Comparison of ENCODE assay signal across 9 mouse cellular contexts in genomic region chr10:37314746-37315430, GRCm38 (mm10).
DNase-seq lines count a peak whose midpoint lies in the region; ATAC-seq and TF ChIP-seq lines count a peak whose summit lies in the region.
"Had no signal": no experiment of that assay in that cellular context is flagged by ENCODE, and none has a peak within 500 bp of the region (broad histone marks: within the 10 kb centered on the region; RNA-seq: fewer than 3 reads in every experiment).

No protein-coding gene starts in this region.

- no peaks in the 10 kb centered on the region for H3K36me3 ChIP-seq in forebrain, embryonic 13.5 days (ENCODE audit: poor library complexity, severe bottlenecking)
- no peaks in the 10 kb centered on the region for H3K36me3 ChIP-seq in forebrain, embryonic 11.5 days (ENCODE audit: control insufficient read depth, insufficient read depth, low read length)
- no peaks in the 10 kb centered on the region for H3K36me3 ChIP-seq in embryonic facial prominence, embryonic 15.5 days
- H3K36me3 ChIP-seq in midbrain, postnatal 0 days (ENCODE audit: insufficient read depth, low read length), result no peaks in the 10 kb centered on the region
- H3K36me3 ChIP-seq: limb, embryonic 15.5 days had no signal

- 0 out of 2 replicates have a peak, but pooled peaks have one; percentile 2 for TF ChIP-seq CTCF in midbrain, postnatal 0 days (IDR thresholded peaks at IDR 0.05)

- ATAC-seq in forebrain, embryonic 13.5 days, result peak; percentile 90
- ATAC-seq in forebrain, embryonic 11.5 days (replicated peaks; ENCODE audit: low FRiP score), result no peak
- peak; percentile 77; the same call in 1 of the 2 replicates for ATAC-seq in embryonic facial prominence, embryonic 15.5 days (ENCODE audit: insufficient number of reproducible peaks, low FRiP score, low TSS enrichment, low read depth)
- ATAC-seq in midbrain, postnatal 0 days (ENCODE audit: low FRiP score), result peak; percentile 80

- H3K4me2 ChIP-seq in forebrain, embryonic 13.5 days, result no peak overlapping the region
- H3K4me2 ChIP-seq in forebrain, embryonic 11.5 days (ENCODE audit: low read depth, low read length, severe bottlenecking), result no peak overlapping the region
- H3K4me2 ChIP-seq in embryonic facial prominence, embryonic 15.5 days (replicated peaks), result no peak overlapping the region
- H3K4me2 ChIP-seq in midbrain, postnatal 0 days (ENCODE audit: low read depth, low read length, poor library complexity, severe bottlenecking), result no peak overlapping the region
- H3K4me2 ChIP-seq: limb, embryonic 15.5 days had no signal

- DNase-seq in forebrain, embryonic 11.5 days (ENCODE audit: low spot score), result no peak
- DNase-seq in adipocyte (ENCODE audit: low spot score), result peak; percentile 86
- DNase-seq in layer of hippocampus, adult 18-20 months (ENCODE audit: low spot score in 2 of 2), result peak; percentile 12 to 48
- DNase-seq in midbrain, postnatal 0 days (ENCODE audit: low spot score), result peak; percentile 85
- no peak for DNase-seq in testis, postnatal 14 days (ENCODE audit: low spot score)
- DNase-seq in c-Kit-positive CD71-positive TER-119-positive erythroid progenitor cells, embryonic 14.5 days (ENCODE audit: low spot score), result no peak

- H3K9me3 ChIP-seq in forebrain, embryonic 13.5 days (replicated peaks), result no peaks in the 10 kb centered on the region
- H3K9me3 ChIP-seq in forebrain, embryonic 11.5 days (ENCODE audit: control insufficient read depth, low read length), result no peaks in the 10 kb centered on the region
- H3K9me3 ChIP-seq in embryonic facial prominence, embryonic 15.5 days (replicated peaks), result no peaks in the 10 kb centered on the region
- no peaks in the 10 kb centered on the region for H3K9me3 ChIP-seq in midbrain, postnatal 0 days (ENCODE audit: low read length)
- H3K9me3 ChIP-seq: limb, embryonic 15.5 days had no signal

- 62% methylated on average over 5 of the region's 5 CpGs for WGBS in forebrain, embryonic 13.5 days
- WGBS in forebrain, embryonic 11.5 days, result 74% methylated on average over 5 of the region's 5 CpGs
- WGBS in embryonic facial prominence, embryonic 15.5 days, result 71% methylated on average over 5 of the region's 5 CpGs
- 59% methylated on average over 5 of the region's 5 CpGs for WGBS in midbrain, postnatal 0 days

- H3K27ac ChIP-seq in forebrain, embryonic 13.5 days, result no peak overlapping the region; the same call in 1 of the 2 replicates
- H3K27ac ChIP-seq in forebrain, embryonic 11.5 days (ENCODE audit: low read depth, low read length), result no peak overlapping the region
- no peak overlapping the region; the same call in 1 of the 2 replicates for H3K27ac ChIP-seq in embryonic facial prominence, embryonic 15.5 days (replicated peaks)
- no peak overlapping the region for H3K27ac ChIP-seq in midbrain, postnatal 0 days (ENCODE audit: low read depth, low read length)
- H3K27ac ChIP-seq: limb, embryonic 15.5 days had no signal

- H3K27me3 ChIP-seq in forebrain, embryonic 13.5 days, result no peaks in the 10 kb centered on the region
- no peaks in the 10 kb centered on the region for H3K27me3 ChIP-seq in forebrain, embryonic 11.5 days (ENCODE audit: control insufficient read depth, insufficient read depth, low read length)
- H3K27me3 ChIP-seq in embryonic facial prominence, embryonic 15.5 days, result no peaks in the 10 kb centered on the region
- no peaks in the 10 kb centered on the region for H3K27me3 ChIP-seq in midbrain, postnatal 0 days (ENCODE audit: insufficient read depth, low read length)
- H3K27me3 ChIP-seq: limb, embryonic 15.5 days had no signal

- no peak overlapping the region for H3K4me3 ChIP-seq in forebrain, embryonic 13.5 days
- no peak overlapping the region for H3K4me3 ChIP-seq in forebrain, embryonic 11.5 days (ENCODE audit: low read depth, low read length)
- no peak overlapping the region for H3K4me3 ChIP-seq in embryonic facial prominence, embryonic 15.5 days (replicated peaks)
- no peak overlapping the region for H3K4me3 ChIP-seq in midbrain, postnatal 0 days (ENCODE audit: low read depth, low read length)
- H3K4me3 ChIP-seq: limb, embryonic 15.5 days had no signal

- H3K4me1 ChIP-seq in forebrain, embryonic 13.5 days, result peaks cover 7% of the 10 kb centered on the region
- H3K4me1 ChIP-seq in forebrain, embryonic 11.5 days (replicated peaks; ENCODE audit: control insufficient read depth, insufficient read depth, low read length), result no peaks in the 10 kb centered on the region
- peaks cover 6% of the 10 kb centered on the region; the same call in 1 of the 2 replicates for H3K4me1 ChIP-seq in embryonic facial prominence, embryonic 15.5 days
- no peaks in the 10 kb centered on the region for H3K4me1 ChIP-seq in midbrain, postnatal 0 days (ENCODE audit: insufficient read depth, low read length)

- H3K9ac ChIP-seq in forebrain, embryonic 13.5 days, result no peak overlapping the region
- H3K9ac ChIP-seq in forebrain, embryonic 11.5 days (ENCODE audit: low read length), result no peak overlapping the region
- no peak overlapping the region for H3K9ac ChIP-seq in embryonic facial prominence, embryonic 15.5 days
- H3K9ac ChIP-seq in midbrain, postnatal 0 days (replicated peaks; ENCODE audit: low read length, poor library complexity, severe bottlenecking), result no peak overlapping the region
- H3K9ac ChIP-seq: limb, embryonic 15.5 days had no signal

Comparison
In these comparisons a context has a peak if more than half of its experiments do, and no peak if none do; other contexts are left out.
1. DNase-seq: peak in adipocyte (single experiment), layer of hippocampus, adult 18-20 months (2 of 2) and midbrain, postnatal 0 days (single experiment); none in forebrain, embryonic 11.5 days (single experiment), testis, postnatal 14 days (single experiment) and c-Kit-positive CD71-positive TER-119-positive erythroid progenitor cells, embryonic 14.5 days (single experiment).